Mouse (Mus musculus): ENCODE measurements around the gene Olfr820. TPM values are rescaled to one million over a fixed set of nuclear protein-coding genes. Genes with fewer than 3 reads are reported as not detected.

Gene Olfr820
- not detected in 4 replicates for total RNA-seq (2023; ENCODE audit: inconsistent age)

GRCm38 (mm10) chr10:130012321-130012720 lies at the start of gene Olfr820:
Gene Olfr820 (plus strand): TSS chr10:130012621.

DNA sequence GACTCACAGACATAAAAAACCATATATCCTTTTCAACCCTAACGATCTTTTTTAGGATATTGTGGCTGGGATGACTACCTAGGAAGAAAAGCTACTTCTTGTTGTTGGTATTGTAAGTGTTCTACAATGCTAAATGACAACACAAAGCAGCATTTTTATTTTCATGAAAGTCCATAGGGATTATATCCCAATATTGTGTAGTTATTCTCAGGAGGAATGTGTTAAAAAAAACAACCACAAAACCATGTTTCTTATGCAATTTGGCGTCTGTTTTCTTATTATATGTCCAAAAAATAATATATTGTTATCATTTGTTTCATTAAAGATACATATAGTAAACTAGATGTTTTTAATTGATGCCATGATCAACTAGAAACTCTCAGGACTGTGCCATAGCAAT lies 45.3 kb upstream of the Olfr820 start, which contains the start of gene Olfr819:
Gene Olfr819 (minus strand): TSS at position 101 of the 400 bp plus-strand sequence.

DNA sequence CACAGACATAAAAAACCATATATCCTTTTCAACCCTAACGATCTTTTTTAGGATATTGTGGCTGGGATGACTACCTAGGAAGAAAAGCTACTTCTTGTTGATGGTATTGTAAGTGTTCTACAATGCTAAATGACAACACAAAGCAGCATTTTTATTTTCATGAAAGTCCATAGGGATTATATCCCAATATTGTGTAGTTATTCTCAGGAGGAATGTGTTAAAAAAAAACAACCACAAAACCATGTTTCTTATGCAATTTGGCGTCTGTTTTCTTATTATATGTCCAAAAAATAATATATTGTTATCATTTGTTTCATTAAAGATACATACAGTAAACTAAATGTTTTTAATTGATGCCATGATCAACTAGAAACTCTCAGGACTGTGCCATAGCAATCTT lies 36.4 kb upstream of the Olfr820 start, which contains the start of gene Olfr247:
Gene Olfr247 (minus strand): TSS at position 101 of the 400 bp plus-strand sequence.

DNA sequence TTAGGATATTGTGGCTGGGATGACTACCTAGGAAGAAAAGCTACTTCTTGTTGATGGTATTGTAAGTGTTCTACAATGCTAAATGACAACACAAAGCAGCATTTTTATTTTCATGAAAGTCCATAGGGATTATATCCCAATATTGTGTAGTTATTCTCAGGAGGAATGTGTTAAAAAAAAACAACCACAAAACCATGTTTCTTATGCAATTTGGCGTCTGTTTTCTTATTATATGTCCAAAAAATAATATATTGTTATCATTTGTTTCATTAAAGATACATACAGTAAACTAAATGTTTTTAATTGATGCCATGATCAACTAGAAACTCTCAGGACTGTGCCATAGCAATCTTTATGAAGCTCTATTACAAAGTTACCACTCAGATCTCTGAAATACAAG lies 27.5 kb upstream of the Olfr820 start, which contains the start of gene Gm10310:
Gene Gm10310 (minus strand): TSS at position 101 of the 400 bp plus-strand sequence.

DNA sequence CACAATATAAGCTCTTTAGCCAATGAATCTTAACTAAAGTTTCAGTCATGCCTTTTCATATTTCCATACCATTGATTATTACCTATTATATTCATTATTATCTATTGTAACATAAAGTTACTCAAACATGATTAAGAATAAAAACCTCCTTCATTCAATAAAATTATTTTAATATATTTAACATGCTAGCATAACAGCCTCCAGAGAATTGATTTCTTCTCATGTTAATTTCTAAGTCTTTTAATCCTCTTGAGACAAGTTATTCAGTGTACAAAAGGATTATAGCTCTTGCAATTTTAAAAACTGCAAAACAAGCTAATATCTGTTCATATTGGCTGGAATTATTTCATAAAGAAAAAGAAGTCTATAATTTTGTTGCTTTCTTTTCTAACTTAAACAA lies 17.6 kb downstream of the Olfr820 start, which contains the start of gene Olfr821:
Gene Olfr821 (plus strand): TSS at position 301 of the 400 bp plus-strand sequence.

Other genes starting within 250 kb of the Olfr820 start
- not detected in 4 replicates for gene Olfr808, start 247.1 kb upstream of the Olfr820 start, total RNA-seq (2023; ENCODE audit: inconsistent age)
- gene Olfr809, start 238.0 kb upstream of the Olfr820 start, total RNA-seq (2023; ENCODE audit: inconsistent age): not detected in 4 replicates
- not detected in 4 replicates for gene Olfr810, start 217.7 kb upstream of the Olfr820 start, total RNA-seq (2023; ENCODE audit: inconsistent age)
- not detected in 4 replicates for gene Olfr811, start 208.2 kb upstream of the Olfr820 start, total RNA-seq (2023; ENCODE audit: inconsistent age)
- gene Olfr812, start 166.5 kb upstream of the Olfr820 start, total RNA-seq (2023; ENCODE audit: inconsistent age): not detected in 4 replicates
- gene Olfr813, start 157.3 kb upstream of the Olfr820 start, total RNA-seq (2023; ENCODE audit: inconsistent age): not detected in 4 replicates
- not detected in 4 replicates for gene Olfr814, start 132.8 kb upstream of the Olfr820 start, total RNA-seq (2023; ENCODE audit: inconsistent age)
- gene Olfr815, start 106.8 kb upstream of the Olfr820 start, total RNA-seq (2023; ENCODE audit: inconsistent age): not detected in 4 replicates
- not detected in 4 replicates for gene Olfr816, start 97.0 kb upstream of the Olfr820 start, total RNA-seq (2023; ENCODE audit: inconsistent age)
- not detected in 4 replicates for gene Olfr818, start 63.5 kb upstream of the Olfr820 start, total RNA-seq (2023; ENCODE audit: inconsistent age)
- gene Olfr819, start 45.4 kb upstream of the Olfr820 start, total RNA-seq (2023; ENCODE audit: inconsistent age): not detected in 4 replicates
- gene Olfr247, start 36.5 kb upstream of the Olfr820 start, total RNA-seq (2023; ENCODE audit: inconsistent age): not detected in 4 replicates
- gene Gm10310, start 27.6 kb upstream of the Olfr820 start, total RNA-seq (2023; ENCODE audit: inconsistent age): not detected in 4 replicates
- not detected in 4 replicates for gene Olfr821, start 17.7 kb downstream of the Olfr820 start, total RNA-seq (2023; ENCODE audit: inconsistent age)
- not detected in 4 replicates for gene Olfr822, start 58.6 kb downstream of the Olfr820 start, total RNA-seq (2023; ENCODE audit: inconsistent age)
- gene Olfr823, start 102.8 kb downstream of the Olfr820 start, total RNA-seq (2023; ENCODE audit: inconsistent age): not detected in 4 replicates
- gene Olfr824, start 117.4 kb downstream of the Olfr820 start, total RNA-seq (2023; ENCODE audit: inconsistent age): not detected in 4 replicates
- gene Olfr825, start 154.1 kb downstream of the Olfr820 start, total RNA-seq (2023; ENCODE audit: inconsistent age): not detected in 4 replicates
- not detected in 4 replicates for gene Olfr826, start 171.6 kb downstream of the Olfr820 start, total RNA-seq (2023; ENCODE audit: inconsistent age)
- gene Olfr827, start 201.8 kb downstream of the Olfr820 start, total RNA-seq (2023; ENCODE audit: inconsistent age): not detected in 4 replicates